Mouse (Mus musculus) lung, embryonic 15.5 days (tissue): ENCODE results near the gene Gjd2. TPM values are rescaled to one million over a fixed set of nuclear protein-coding genes. Genes with fewer than 3 reads are reported as not detected.

Experiments used
- ATAC-seq: fragments of 200-750 bp; cut with Nextera tagmentation; 2 replicates; pipeline ENCODE4 v1.8.0; 2017; ENCODE audit warnings: moderate number of reproducible peaks, borderline replicate concordance; ENCODE audit not compliant: low FRiP score, low TSS enrichment; ENCODE audit errors: extremely low read depth
- H3K27ac ChIP-seq: fragments of 300-500 bp; sonication (generic); 2 replicates; pipeline ENCODE4 v1.5.1; 2015; ENCODE audit warnings: moderate library complexity, mild to moderate bottlenecking, inconsistent platforms
- H3K27me3 ChIP-seq: fragments of 300-500 bp; sonication (generic); 2 replicates; pipeline ENCODE4 v1.6.1; 2015; ENCODE audit warnings: inconsistent platforms
- H3K36me3 ChIP-seq: fragments of 300-500 bp; sonication (generic); 2 replicates; pipeline ENCODE4 v1.6.1; 2015; ENCODE audit warnings: inconsistent platforms
- H3K4me1 ChIP-seq: fragments of 300-500 bp; sonication (generic); 2 replicates; pipeline ENCODE4 v1.6.1; 2015; ENCODE audit warnings: inconsistent platforms
- H3K4me2 ChIP-seq: fragments of 300-500 bp; sonication (generic); 2 replicates; pipeline ENCODE4 v1.6.1; 2015; ENCODE audit warnings: inconsistent platforms, mild to moderate bottlenecking, moderate library complexity
- H3K4me3 ChIP-seq: fragments of 300-500 bp; sonication (generic); 2 replicates; pipeline ENCODE4 v1.5.1; 2015; ENCODE audit warnings: mild to moderate bottlenecking, inconsistent platforms
- H3K9ac ChIP-seq: fragments of 300-500 bp; sonication (generic); 2 replicates; pipeline ENCODE4 v1.6.1; 2015; ENCODE audit warnings: inconsistent platforms
- H3K9me3 ChIP-seq: fragments of 300-500 bp; sonication (generic); 2 replicates; pipeline ENCODE4 v1.6.1; 2016; ENCODE audit warnings: inconsistent platforms
- WGBS: fragments of 180-500 bp; shearing (Covaris S2); methylation state at CpG from one replicate; pipeline ENCODE4 v1.1.7; 2015; 5-methylcytosine and 5-hydroxymethylcytosine counted together
- polyA plus RNA-seq: library from polyadenylated mRNA; unstranded; fragments of >200 nt; fragmentation: Nextera tagmentation; extraction: Ambion mirVana; gene quantifications from 2 replicates; pipeline ENCODE4 v1.2.1, GENCODE M21; 2015

Gjd2 gene
- polyA plus RNA-seq, 1 experiment from 2014 or later = 0.21 TPM

- no peak overlapping the region for H3K4me3 ChIP-seq
- H3K9ac ChIP-seq = no peak overlapping the region
- H3K4me1 ChIP-seq = peaks cover 3% of the 10 kb centered on the region
- H3K27ac ChIP-seq = no peak overlapping the region
- no peak for ATAC-seq
- H3K36me3 ChIP-seq = no peaks in the 10 kb centered on the region
- no peak overlapping the region for H3K4me2 ChIP-seq
- 73% methylated on average over 2 of the region's 2 CpGs for WGBS
- H3K9me3 ChIP-seq = no peaks in the 10 kb centered on the region
- H3K27me3 ChIP-seq = peaks cover 18% of the 10 kb centered on the region
These were observed 5.1 kb downstream of the Gjd2 start for GRCm38 (mm10) chr2:114008321-114008720.

GRCm38 (mm10) chr2:113997484-113997883, 15.9 kb downstream of the Gjd2 start:
- no peak overlapping the region for H3K4me3 ChIP-seq
- WGBS = 41% methylated on average over 8 of the region's 8 CpGs
- no peak overlapping the region for H3K4me2 ChIP-seq
- H3K27ac ChIP-seq = no peak overlapping the region
- no peaks in the 10 kb centered on the region for H3K9me3 ChIP-seq
- no peaks in the 10 kb centered on the region for H3K4me1 ChIP-seq
- no peaks in the 10 kb centered on the region for H3K36me3 ChIP-seq
- no peak overlapping the region for H3K9ac ChIP-seq
- H3K27me3 ChIP-seq = no peaks in the 10 kb centered on the region
- no peak for ATAC-seq

GRCm38 (mm10) chr2:113996930-113997329, 16.5 kb downstream of the Gjd2 start:
- no peak overlapping the region for H3K27ac ChIP-seq

GRCm38 (mm10) chr2:113984890-113985289, 28.5 kb downstream of the Gjd2 start:
- H3K27ac ChIP-seq = no peak overlapping the region
- WGBS = 83% methylated on average over 2 of the region's 2 CpGs
- no peak overlapping the region for H3K4me3 ChIP-seq
- no peaks in the 10 kb centered on the region for H3K9me3 ChIP-seq
- ATAC-seq = no peak
- H3K27me3 ChIP-seq = no peaks in the 10 kb centered on the region
- no peaks in the 10 kb centered on the region for H3K4me1 ChIP-seq
- H3K36me3 ChIP-seq = no peaks in the 10 kb centered on the region
- H3K4me2 ChIP-seq = no peak overlapping the region
- no peak overlapping the region for H3K9ac ChIP-seq

More at GRCm38 (mm10) chr2:113996930-113997329, 16.5 kb downstream of the Gjd2 start:
- Histone ChIP-seq H3K4me2 (no peak overlapping the region), H3K9ac (no peak overlapping the region), H3K36me3 (no peaks in the 10 kb centered on the region), H3K4me1 (no peaks in the 10 kb centered on the region), H3K9me3 (no peaks in the 10 kb centered on the region), H3K4me3 (no peak overlapping the region), H3K27me3 (no peaks in the 10 kb centered on the region)
- ATAC-seq = no peak

DNA sequence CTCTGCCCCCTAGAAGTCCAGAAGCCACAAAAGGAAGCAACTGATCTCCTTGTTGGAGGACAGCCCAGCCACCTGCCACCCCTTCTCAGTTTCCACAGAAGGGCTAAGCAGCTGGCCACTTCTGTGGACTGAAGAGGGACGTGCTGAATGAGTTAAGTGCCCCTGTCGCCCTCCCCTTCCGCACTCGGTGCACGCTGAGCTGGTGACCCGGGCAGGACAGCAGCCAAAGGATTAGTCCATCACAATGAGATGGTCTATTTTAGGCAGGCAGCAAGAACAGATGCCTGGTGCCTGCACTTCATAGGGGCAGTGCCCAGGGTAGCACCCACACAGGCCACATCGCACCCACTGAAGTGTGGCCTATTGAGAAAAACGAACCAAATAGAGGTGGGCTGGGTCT, 32.8 kb downstream of the Gjd2 start:
- no peak overlapping the region for H3K4me2 ChIP-seq
- H3K27ac ChIP-seq = no peak overlapping the region

GRCm38 (mm10) chr2:113978151-113978771, 35.2 kb downstream of the Gjd2 start:
- 50% methylated on average over 5 of the region's 5 CpGs for WGBS

More for the DNA sequence above, 32.8 kb downstream of the Gjd2 start:
- no peak overlapping the region for H3K4me3 ChIP-seq
- H3K4me1 ChIP-seq = no peaks in the 10 kb centered on the region
- no peak overlapping the region for H3K9ac ChIP-seq
- no peaks in the 10 kb centered on the region for H3K36me3 ChIP-seq
- ATAC-seq = no peak
- no peaks in the 10 kb centered on the region for H3K9me3 ChIP-seq
- WGBS = 41% methylated on average over 8 of the region's 8 CpGs
- no peaks in the 10 kb centered on the region for H3K27me3 ChIP-seq

GRCm38 (mm10) chr2:113973950-113974349, 39.5 kb downstream of the Gjd2 start:
- no peak overlapping the region for H3K9ac ChIP-seq
- no peaks in the 10 kb centered on the region for H3K4me1 ChIP-seq
- H3K4me3 ChIP-seq = no peak overlapping the region
- H3K27ac ChIP-seq = no peak overlapping the region
- no peaks in the 10 kb centered on the region for H3K36me3 ChIP-seq
- H3K4me2 ChIP-seq = no peak overlapping the region
- 64% methylated on average over 7 of the region's 7 CpGs for WGBS
- no peak for ATAC-seq
- no peaks in the 10 kb centered on the region for H3K9me3 ChIP-seq
- no peaks in the 10 kb centered on the region for H3K27me3 ChIP-seq

More at GRCm38 (mm10) chr2:113978151-113978771, 35.2 kb downstream of the Gjd2 start:
- Histone ChIP-seq H3K4me3 (no peak overlapping the region), H3K4me2 (no peak overlapping the region), H3K36me3 (no peaks in the 10 kb centered on the region), H3K9me3 (no peaks in the 10 kb centered on the region), H3K4me1 (no peaks in the 10 kb centered on the region), H3K27ac (no peak overlapping the region), H3K9ac (no peak overlapping the region), H3K27me3 (no peaks in the 10 kb centered on the region)
- ATAC-seq = no peak

- H3K36me3 ChIP-seq = no peaks in the 10 kb centered on the region
- H3K27me3 ChIP-seq = no peaks in the 10 kb centered on the region
- no peak for ATAC-seq
- 37% methylated on average over 4 of the region's 4 CpGs for WGBS
- H3K4me2 ChIP-seq = no peak overlapping the region
- no peak overlapping the region for H3K4me3 ChIP-seq
- H3K9ac ChIP-seq = no peak overlapping the region
- H3K4me1 ChIP-seq = no peaks in the 10 kb centered on the region
- H3K27ac ChIP-seq = no peak overlapping the region
- H3K9me3 ChIP-seq = no peaks in the 10 kb centered on the region
These were observed 47.0 kb downstream of the Gjd2 start for GRCm38 (mm10) chr2:113966421-113966820.

Other genes starting within 250 kb of the Gjd2 start
- gene Scg5, start 184.5 kb downstream of the Gjd2 start, polyA plus RNA-seq = 1.0 and 1.6 TPM in 2 replicates
- 30.3 and 30.9 TPM in 2 replicates for gene Arhgap11a, start 165.0 kb downstream of the Gjd2 start, polyA plus RNA-seq
- gene Actc1, start 39.9 kb upstream of the Gjd2 start, polyA plus RNA-seq = 405 and 508 TPM in 2 replicates
- 43.1 and 44.8 TPM in 2 replicates for gene Aqr, start 173.4 kb upstream of the Gjd2 start, polyA plus RNA-seq
- gene Zfp770, start 187.8 kb upstream of the Gjd2 start, polyA plus RNA-seq = 3.9 and 4.0 TPM in 2 replicates